Mouse (Mus musculus) heart, embryonic 16.5 days (tissue): ENCODE results near the gene Chst2. TPM values are rescaled to one million over a fixed set of nuclear protein-coding genes. Genes with fewer than 3 reads are reported as not detected.

Source experiments
- polyA plus RNA-seq: library from polyadenylated mRNA; unstranded; fragments of >200 nt; fragmentation: Nextera tagmentation; extraction: Ambion mirVana; gene quantifications from 2 replicates; pipeline ENCODE4 v1.2.1, GENCODE M21; 2015

Chst2 gene
- polyA plus RNA-seq, 1 experiment from 2014 or later, result 1.3 TPM

Other genes with a start within 250 kb of the Chst2 start
- gene U2surp, start 105.3 kb upstream of the Chst2 start, polyA plus RNA-seq, result 66.2 and 71.1 TPM in 2 replicates
- 0.47 and 0.58 TPM in 2 replicates for gene Paqr9, start 152.9 kb upstream of the Chst2 start, polyA plus RNA-seq
- 1.7 and 2.8 TPM in 2 replicates for gene Pcolce2, start 230.9 kb upstream of the Chst2 start, polyA plus RNA-seq